Mouse (Mus musculus) lung, embryonic 16.5 days (tissue): ENCODE data around the gene Fam129b. TPM values are rescaled to one million over a fixed set of nuclear protein-coding genes. Genes with fewer than 3 reads are reported as not detected.

ENCODE experiments used
- ATAC-seq: fragments of 200-750 bp; cut with Nextera tagmentation; 2 replicates; pipeline ENCODE4 v1.8.0; 2017; ENCODE audit warnings: low read depth, mild to moderate bottlenecking, moderate library complexity
- H3K27ac ChIP-seq: fragments of 300-500 bp; sonication (generic); 2 replicates; pipeline ENCODE4 v1.5.1; 2014; ENCODE audit warnings: mild to moderate bottlenecking, control low read depth, low read length
- H3K27me3 ChIP-seq: fragments of 300-500 bp; sonication (generic); 2 replicates; pipeline ENCODE4 v1.6.1; 2014; ENCODE audit warnings: low read depth, low read length, mixed read lengths; ENCODE audit not compliant: control insufficient read depth, insufficient read depth
- H3K36me3 ChIP-seq: fragments of 300-500 bp; sonication (generic); 2 replicates; pipeline ENCODE4 v1.6.1; 2014; ENCODE audit warnings: low read length; ENCODE audit not compliant: control insufficient read depth, insufficient read depth
- H3K4me1 ChIP-seq: fragments of 300-500 bp; sonication (generic); replicated peaks from 2 replicates; pipeline ENCODE4 v1.6.1; 2014; ENCODE audit warnings: low read length, mixed read lengths; ENCODE audit not compliant: control insufficient read depth, insufficient read depth
- H3K4me2 ChIP-seq: fragments of 300-500 bp; sonication (generic); 2 replicates; pipeline ENCODE4 v1.6.1; 2014; ENCODE audit warnings: low read depth, low read length, control low read depth
- H3K4me3 ChIP-seq: fragments of 300-500 bp; sonication (generic); 2 replicates; pipeline ENCODE4 v1.5.1; 2014; ENCODE audit warnings: mild to moderate bottlenecking, low read length, control low read depth
- H3K9ac ChIP-seq: fragments of 300-500 bp; sonication (generic); 2 replicates; pipeline ENCODE4 v1.6.1; 2014; ENCODE audit warnings: low read length, control low read depth
- H3K9me3 ChIP-seq: fragments of 300-500 bp; sonication (generic); 2 replicates; pipeline ENCODE4 v1.6.1; 2016; ENCODE audit warnings: low read length; ENCODE audit not compliant: control insufficient read depth
- WGBS: fragments of 180-500 bp; shearing (Covaris S2); extraction: QIAGEN DNeasy Blood & Tissue Kit; methylation state at CpG from one replicate; pipeline ENCODE4 v1.1.7; 2014; 5-methylcytosine and 5-hydroxymethylcytosine counted together
- polyA plus RNA-seq: library from polyadenylated mRNA; unstranded; fragments of >200 nt; fragmentation: Nextera tagmentation; extraction: Ambion mirVana; gene quantifications from 2 replicates; pipeline ENCODE4 v1.2.1, GENCODE M21; 2015

The Fam129b gene
- polyA plus RNA-seq, 1 experiment from 2014 or later, result 133 TPM

DNA sequence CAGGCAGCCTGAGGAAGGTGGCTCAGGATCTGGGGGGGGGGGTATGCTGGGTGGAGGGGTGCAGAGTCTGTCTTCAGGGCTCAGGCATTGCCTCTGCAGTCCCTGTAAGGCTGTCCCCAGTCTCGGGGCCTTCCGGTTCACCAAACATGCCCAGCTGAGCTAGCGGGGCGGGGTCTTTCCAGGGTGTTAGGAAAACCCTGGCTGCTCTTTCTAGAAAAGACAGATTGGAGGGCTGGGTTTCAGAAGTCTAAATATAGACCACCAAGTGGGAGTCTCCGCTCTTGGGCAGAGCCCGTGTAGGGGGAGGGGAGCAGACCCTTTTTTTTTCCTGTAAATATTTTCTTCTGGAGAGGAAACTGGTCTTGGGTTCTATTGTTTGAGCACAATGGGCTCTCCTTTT, 32.4 kb downstream of the Fam129b start:
- Histone ChIP-seq H3K9ac (peak overlapping the region; percentile 55), H3K36me3 (peaks cover 26% of the 10 kb centered on the region), H3K4me3 (no peak overlapping the region), H3K4me2 (peak overlapping the region; percentile 42), H3K4me1 (peaks cover 60% of the 10 kb centered on the region), H3K9me3 (no peaks in the 10 kb centered on the region), H3K27me3 (no peaks in the 10 kb centered on the region), H3K27ac (peak overlapping the region; percentile 96)
- ATAC-seq, result peak; percentile 86
- WGBS, result 2% methylated on average over 6 of the region's 6 CpGs

DNA sequence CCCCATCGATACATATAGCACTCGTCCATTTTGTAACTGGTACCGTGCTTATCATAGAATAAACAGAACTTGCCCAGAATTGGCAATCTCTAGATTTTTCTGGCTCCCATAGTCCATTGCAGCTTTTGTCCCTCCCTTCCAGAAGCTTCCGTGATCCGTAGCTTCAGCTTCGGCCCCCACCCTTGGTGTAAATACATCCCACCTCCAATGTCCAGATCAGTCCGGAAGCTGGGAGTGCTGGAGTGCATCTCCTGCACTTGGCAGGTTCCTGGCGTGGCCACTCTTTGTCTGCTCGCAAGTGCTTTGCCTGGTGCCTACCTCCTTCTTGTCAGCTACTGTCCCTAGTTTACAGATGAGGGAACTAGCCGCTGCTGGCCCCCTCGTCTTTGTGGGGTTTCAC, 32.9 kb downstream of the Fam129b start:
- Histone ChIP-seq H3K9me3 (no peaks in the 10 kb centered on the region), H3K27me3 (no peaks in the 10 kb centered on the region), H3K4me2 (peak overlapping the region; percentile 42), H3K9ac (peak overlapping the region; percentile 55), H3K36me3 (peaks cover 29% of the 10 kb centered on the region), H3K4me3 (no peak overlapping the region), H3K4me1 (peaks cover 56% of the 10 kb centered on the region), H3K27ac (peak overlapping the region; percentile 96)
- 9% methylated on average over 11 of the region's 11 CpGs for WGBS
- peak; percentile 53 for ATAC-seq

DNA sequence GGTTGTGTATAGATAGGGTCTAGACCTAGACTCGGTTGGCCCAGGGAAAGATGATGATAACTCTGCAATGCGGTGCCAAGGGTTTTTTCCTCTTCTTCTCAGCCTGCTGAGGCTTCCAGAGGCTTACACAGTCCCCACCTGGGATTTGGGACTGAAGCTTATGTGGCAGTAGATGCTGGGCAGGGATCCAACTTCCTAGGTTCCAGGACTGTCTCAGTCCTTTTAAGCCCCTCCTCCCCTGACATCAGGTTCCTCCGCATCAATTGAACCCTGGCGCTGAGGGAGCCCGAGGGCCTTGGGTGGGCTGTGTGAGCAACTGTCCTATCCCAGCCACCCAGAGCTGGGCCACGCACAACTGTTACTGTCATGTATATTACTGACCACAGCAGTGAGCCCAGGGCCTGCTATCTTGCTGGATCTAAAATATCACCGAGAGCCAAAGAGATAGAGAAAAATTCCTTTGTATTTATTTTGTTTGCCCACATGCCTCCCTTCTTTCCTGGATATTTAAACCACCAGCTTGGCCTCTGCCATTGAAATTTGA, 35.8 kb downstream of the Fam129b start:
- Histone ChIP-seq H3K27ac (no peak overlapping the region; the same call in 1 of the 2 replicates), H3K4me2 (no peak overlapping the region), H3K9me3 (no peaks in the 10 kb centered on the region), H3K9ac (no peak overlapping the region), H3K4me3 (no peak overlapping the region), H3K27me3 (no peaks in the 10 kb centered on the region), H3K36me3 (peaks cover 31% of the 10 kb centered on the region), H3K4me1 (peaks cover 47% of the 10 kb centered on the region)
- 74% methylated on average over 7 of the region's 7 CpGs for WGBS
- ATAC-seq, result no peak

DNA sequence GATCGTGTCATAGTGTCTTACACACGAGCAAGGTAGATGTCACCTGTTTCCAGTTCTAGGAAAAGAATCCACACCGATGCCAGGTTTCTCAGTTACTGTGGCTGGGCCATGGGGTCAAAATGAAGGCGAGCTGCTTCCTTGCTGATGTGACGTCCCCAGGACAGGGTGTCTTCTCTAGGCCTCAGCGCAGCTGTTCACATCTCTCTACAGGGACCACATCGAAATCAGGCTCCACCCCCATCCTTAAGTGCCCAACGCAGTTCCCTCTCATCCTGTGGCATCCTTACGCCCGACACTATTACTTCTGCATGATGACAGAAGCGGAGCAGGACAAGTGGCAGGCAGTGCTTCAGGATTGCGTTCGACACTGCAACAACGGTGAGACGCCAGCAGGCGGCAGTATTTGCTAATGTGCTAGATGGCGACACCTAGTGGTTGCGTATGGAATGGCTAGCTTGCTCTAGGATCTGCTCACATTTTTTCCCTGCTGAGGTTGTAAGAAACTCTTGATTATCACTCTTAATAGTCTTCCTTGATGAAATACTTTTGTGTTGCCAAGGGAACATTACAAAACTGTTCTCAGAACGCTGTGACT, 36.4 kb downstream of the Fam129b start:
- no peak overlapping the region; the same call in 1 of the 2 replicates for H3K27ac ChIP-seq

DNA sequence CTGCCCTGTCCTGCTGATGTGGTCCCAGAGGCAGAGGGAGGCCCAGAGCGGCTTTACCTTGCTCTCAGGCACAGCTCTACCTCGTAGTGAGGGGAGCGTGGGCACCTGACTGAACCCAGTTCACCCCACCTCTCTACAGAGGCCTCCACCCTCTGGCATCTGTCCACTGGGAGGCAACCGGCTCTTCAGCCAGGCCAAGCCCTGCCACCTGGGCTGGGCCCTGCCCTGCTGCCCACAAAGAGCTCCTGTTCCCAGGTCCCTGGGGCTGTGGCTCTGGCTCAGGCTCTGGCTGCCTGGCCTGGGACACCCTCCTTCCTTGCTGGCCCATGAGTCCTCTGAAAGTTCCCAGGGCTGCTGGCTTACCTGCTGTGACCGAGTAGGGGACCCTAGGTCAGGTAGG, 38.4 kb downstream of the Fam129b start:
- Histone ChIP-seq H3K4me3 (no peak overlapping the region), H3K4me1 (peaks cover 20% of the 10 kb centered on the region), H3K27ac (peak overlapping the region; percentile 82), H3K4me2 (no peak overlapping the region), H3K9me3 (no peaks in the 10 kb centered on the region), H3K36me3 (peaks cover 40% of the 10 kb centered on the region), H3K9ac (peak overlapping the region; percentile 41), H3K27me3 (no peaks in the 10 kb centered on the region)
- ATAC-seq, result peak; percentile 46
- 68% methylated on average over 5 of the region's 5 CpGs for WGBS

More for the DNA sequence above, 36.4 kb downstream of the Fam129b start:
- Histone ChIP-seq H3K36me3 (peaks cover 28% of the 10 kb centered on the region), H3K4me1 (peaks cover 41% of the 10 kb centered on the region), H3K27me3 (no peaks in the 10 kb centered on the region), H3K9me3 (no peaks in the 10 kb centered on the region), H3K4me2 (no peak overlapping the region), H3K9ac (no peak overlapping the region), H3K4me3 (no peak overlapping the region)
- WGBS, result 28% methylated on average over 19 of the region's 19 CpGs
- no peak for ATAC-seq

DNA sequence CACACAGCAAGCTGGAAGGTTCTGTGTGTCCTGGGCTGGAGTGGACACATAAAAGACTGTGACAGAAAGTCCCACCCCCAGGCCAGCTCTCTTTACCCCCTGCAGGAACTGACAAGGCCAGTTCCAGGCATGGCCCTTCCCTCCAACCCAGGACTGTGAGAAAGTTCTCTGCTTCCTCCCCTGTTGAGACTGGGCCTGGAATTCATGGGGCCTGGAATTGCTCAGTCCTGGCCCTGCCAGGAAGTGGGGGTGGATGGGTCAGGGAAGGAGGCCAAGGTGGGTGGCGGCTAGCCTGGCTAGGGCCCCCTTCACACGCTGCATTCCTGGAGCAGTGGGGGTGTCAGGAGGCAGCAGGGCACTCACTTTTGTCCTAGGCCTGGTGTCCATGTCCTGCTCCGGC, 39.0 kb downstream of the Fam129b start:
- Histone ChIP-seq H3K27ac (peak overlapping the region; percentile 82), H3K9ac (peak overlapping the region; percentile 41), H3K4me1 (peaks cover 20% of the 10 kb centered on the region), H3K4me3 (no peak overlapping the region), H3K9me3 (no peaks in the 10 kb centered on the region), H3K4me2 (no peak overlapping the region), H3K36me3 (peaks cover 46% of the 10 kb centered on the region), H3K27me3 (no peaks in the 10 kb centered on the region)
- ATAC-seq, result peak; percentile 86
- WGBS, result 21% methylated on average over 3 of the region's 3 CpGs

DNA sequence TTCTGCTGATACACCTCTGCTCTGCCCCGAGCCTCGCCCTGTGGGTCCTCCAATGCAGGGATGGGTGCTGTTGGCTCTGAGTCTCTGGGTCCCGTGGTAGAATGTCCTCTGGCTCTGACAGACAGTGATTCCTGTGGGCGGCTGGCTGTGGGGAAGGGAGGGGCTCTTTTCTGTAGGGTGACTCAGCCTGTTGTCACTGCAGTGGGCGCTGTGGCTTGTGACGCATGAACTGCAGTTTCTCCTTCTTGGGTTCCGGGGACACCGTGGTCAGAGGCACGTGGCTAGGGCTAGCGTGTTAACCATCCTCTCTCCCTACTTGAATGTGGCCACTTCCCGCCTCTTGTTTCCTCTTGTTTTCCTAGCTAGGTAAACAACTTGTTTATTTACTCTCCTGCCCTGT, 41.6 kb downstream of the Fam129b start:
- no peak for ATAC-seq
- Histone ChIP-seq H3K4me2 (no peak overlapping the region), H3K9ac (no peak overlapping the region), H3K27me3 (no peaks in the 10 kb centered on the region), H3K36me3 (peaks cover 45% of the 10 kb centered on the region), H3K27ac (no peak overlapping the region), H3K4me3 (no peak overlapping the region), H3K9me3 (no peaks in the 10 kb centered on the region), H3K4me1 (peaks cover 15% of the 10 kb centered on the region)
- 72% methylated on average over 11 of the region's 11 CpGs for WGBS

DNA sequence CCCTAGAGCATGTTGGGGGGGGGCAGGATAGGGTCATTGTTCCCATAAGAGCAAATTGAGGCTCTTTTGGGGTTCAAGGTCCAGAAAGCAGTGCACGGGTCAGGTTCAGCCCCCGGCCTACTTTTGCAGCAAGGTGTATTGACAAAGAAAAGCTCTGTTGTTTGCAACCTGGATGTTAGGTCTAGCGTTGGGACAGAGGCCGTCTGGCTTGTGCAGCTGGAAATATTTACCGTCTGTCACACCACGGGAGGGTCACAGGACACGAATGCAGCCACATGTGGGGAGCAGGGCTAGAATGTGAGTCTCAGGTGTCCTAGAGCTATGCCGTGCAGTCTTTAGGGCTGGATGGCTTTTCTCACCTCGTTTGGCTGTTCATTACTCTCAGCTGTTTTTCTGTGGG, 42.5 kb downstream of the Fam129b start:
- Histone ChIP-seq H3K9ac (no peak overlapping the region), H3K27ac (no peak overlapping the region), H3K4me3 (no peak overlapping the region), H3K4me1 (peaks cover 15% of the 10 kb centered on the region), H3K4me2 (no peak overlapping the region), H3K9me3 (no peaks in the 10 kb centered on the region), H3K27me3 (no peaks in the 10 kb centered on the region), H3K36me3 (peaks cover 50% of the 10 kb centered on the region)
- ATAC-seq, result no peak
- 66% methylated on average over 9 of the region's 9 CpGs for WGBS

DNA sequence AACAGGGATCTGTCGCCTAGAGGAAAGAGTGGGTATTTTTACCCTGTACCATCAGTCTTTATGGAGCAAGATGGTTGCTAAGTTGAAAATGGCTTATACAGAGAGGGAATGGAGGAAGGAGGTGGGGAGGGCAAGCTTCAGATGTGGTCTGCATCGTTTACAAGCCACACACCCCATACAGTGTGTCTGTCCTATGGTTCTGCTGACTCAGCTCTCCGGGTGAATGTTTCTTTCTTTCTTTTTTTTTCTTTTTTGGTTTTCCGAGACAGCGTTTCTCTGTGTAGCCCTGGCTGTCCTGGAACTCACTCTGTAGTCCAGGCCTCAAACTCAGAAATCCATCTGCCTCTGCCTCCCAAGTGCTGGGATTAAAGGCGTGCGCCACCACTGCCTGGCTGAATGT, 45.3 kb downstream of the Fam129b start:
- H3K27ac ChIP-seq, result no peak overlapping the region
- 76% methylated on average over 7 of the region's 7 CpGs for WGBS
- H3K9me3 ChIP-seq, result no peaks in the 10 kb centered on the region
- H3K27me3 ChIP-seq, result no peaks in the 10 kb centered on the region
- no peaks in the 10 kb centered on the region for H3K4me1 ChIP-seq
- no peak overlapping the region for H3K4me2 ChIP-seq
- H3K9ac ChIP-seq, result no peak overlapping the region
- no peak overlapping the region for H3K4me3 ChIP-seq
- ATAC-seq, result no peak
- H3K36me3 ChIP-seq, result peaks cover 63% of the 10 kb centered on the region
